10 mouse cellular contexts compared by ENCODE assay signal in genomic region chr16:24449806-24450205, GRCm38 (mm10). TPM values are rescaled to one million over a fixed set of nuclear protein-coding genes. Genes with fewer than 3 reads are reported as not detected.
DNase-seq lines count a peak whose midpoint lies in the region; ATAC-seq and TF ChIP-seq lines count a peak whose summit lies in the region.
"Had no signal": no experiment of that assay in that cellular context is flagged by ENCODE, and none has a peak within 500 bp of the region (broad histone marks: within the 10 kb centered on the region; RNA-seq: fewer than 3 reads in every experiment).

No protein-coding gene starts in this region.

- H3K27me3 ChIP-seq in heart, embryonic 16.5 days (ENCODE audit: control insufficient read depth, insufficient read depth, low read length) = no peaks in the 10 kb centered on the region
- H3K27me3 ChIP-seq in limb, embryonic 10.5 days (ENCODE audit: low read depth, poor library complexity, severe bottlenecking) = no peaks in the 10 kb centered on the region
- H3K27me3 ChIP-seq: embryonic facial prominence, embryonic 12.5 days had no signal

- in situ Hi-C loops in ES-E14 (cut with MboI; ENCODE audit: low sequenced_read_pairs in 2 of 2, unreplicated experiment in 2 of 2) = no loop called here

- no peaks in the 10 kb centered on the region for H3K36me3 ChIP-seq in ES-E14 (ENCODE audit: control insufficient read depth, insufficient read depth, low read length, poor library complexity, severe bottlenecking)
- no peaks in the 10 kb centered on the region for H3K36me3 ChIP-seq in heart, embryonic 16.5 days (ENCODE audit: control insufficient read depth, insufficient read depth)
- peaks cover 16% of the 10 kb centered on the region; the same call in 1 of the 2 replicates for H3K36me3 ChIP-seq in limb, embryonic 10.5 days
- H3K36me3 ChIP-seq: embryonic facial prominence, embryonic 12.5 days; G1E had no signal

- 38% methylated on average over 7 of the region's 8 CpGs for WGBS in heart, embryonic 16.5 days
- 11% methylated on average over 8 of the region's 8 CpGs for WGBS in limb, embryonic 10.5 days

- peak overlapping the region; percentile 37; the same call in 1 of the 2 replicates for H3K27ac ChIP-seq in ES-E14 (ENCODE audit: insufficient read depth, low read depth, low read length, poor library complexity, severe bottlenecking)
- H3K27ac ChIP-seq in heart, embryonic 16.5 days (ENCODE audit: low read length) = no peak overlapping the region
- H3K27ac ChIP-seq in limb, embryonic 10.5 days = peak overlapping the region; percentile 68; the same call in 1 of the 2 replicates
- H3K27ac ChIP-seq: embryonic facial prominence, embryonic 12.5 days had no signal

- DNase-seq in embryo, embryonic 11 days = peak; percentile 34
- no peak for DNase-seq in embryo, embryonic 10.5 days (ENCODE audit: low spot score)
- no peak for DNase-seq in ES-E14 (ENCODE audit: low read depth, low spot score)
- no peak for DNase-seq in limb, embryonic 10.5 days (ENCODE audit: low spot score)
- no peak for DNase-seq in spleen, adult 12 weeks (ENCODE audit: low spot score)
- no peak for DNase-seq in adrenal gland, adult 8-10 months

- peak overlapping the region; percentile 2; the same call in 1 of the 2 replicates for H3K4me2 ChIP-seq in heart, embryonic 16.5 days (ENCODE audit: low read depth, low read length)
- H3K4me2 ChIP-seq: embryonic facial prominence, embryonic 12.5 days had no signal

- H3K9me3 ChIP-seq in ES-E14 (ENCODE audit: control insufficient read depth, insufficient read depth, low read depth, low read length) = no peaks in the 10 kb centered on the region
- H3K9me3 ChIP-seq in heart, embryonic 16.5 days (replicated peaks; ENCODE audit: control insufficient read depth, low read length) = no peaks in the 10 kb centered on the region
- no peaks in the 10 kb centered on the region for H3K9me3 ChIP-seq in limb, embryonic 10.5 days (replicated peaks)
- H3K9me3 ChIP-seq: embryonic facial prominence, embryonic 12.5 days had no signal

- peak overlapping the region in 1 of 2 experiments; percentile 20; a peak in 1 of 4 replicates for H3K4me3 ChIP-seq in ES-E14 (ENCODE audit: insufficient read depth in 1 of 2, low read depth in 1 of 2, low read length in 2 of 2, poor library complexity in 1 of 2, severe bottlenecking in 1 of 2)
- no peak overlapping the region for H3K4me3 ChIP-seq in heart, embryonic 16.5 days (ENCODE audit: low read length)
- no peak overlapping the region for H3K4me3 ChIP-seq in limb, embryonic 10.5 days
- H3K4me3 ChIP-seq: embryonic facial prominence, embryonic 12.5 days had no signal

- peaks cover 22 to 26% of the 10 kb centered on the region in 2 experiments for H3K4me1 ChIP-seq in ES-E14 (ENCODE audit: control insufficient read depth in 2 of 2, insufficient read depth in 2 of 2, low read length in 2 of 2, poor library complexity in 1 of 2)
- peaks cover 65% of the 10 kb centered on the region for H3K4me1 ChIP-seq in heart, embryonic 16.5 days (ENCODE audit: control insufficient read depth, insufficient read depth, low read length)
- H3K4me1 ChIP-seq in limb, embryonic 10.5 days = peaks cover 55% of the 10 kb centered on the region

- ATAC-seq in heart, embryonic 16.5 days (replicated peaks; ENCODE audit: extremely low read depth, insufficient read depth, low FRiP score) = no peak
- no peak for ATAC-seq in megakaryocyte progenitor cell, adult 5-6 weeks (replicated peaks; ENCODE audit: poor library complexity)

- no peak overlapping the region for H3K9ac ChIP-seq in ES-E14 (ENCODE audit: insufficient read depth, low read depth, low read length, poor library complexity, severe bottlenecking)
- no peak overlapping the region for H3K9ac ChIP-seq in heart, embryonic 16.5 days (ENCODE audit: low read length)
- H3K9ac ChIP-seq: embryonic facial prominence, embryonic 12.5 days had no signal

TF ChIP-seq in ES-E14, 5 proteins besides CTCF, POLR2A, EP300 and RAD21:
- no peak for TF ChIP-seq ZC3H11A (IDR thresholded peaks at IDR 0.05; ENCODE audit: borderline replicate concordance, low read depth, low read length)
- TF ChIP-seq MAFK (IDR thresholded peaks at IDR 0.05; ENCODE audit: insufficient read depth, low read depth, low read length) = no peak
- no peak for TF ChIP-seq CHD2 (IDR thresholded peaks at IDR 0.05; ENCODE audit: low read depth, low read length)
- no peak for TF ChIP-seq ZNF384 (IDR thresholded peaks at IDR 0.05; ENCODE audit: low read depth, low read length)
- TF ChIP-seq HCFC1 (IDR thresholded peaks at IDR 0.05; ENCODE audit: borderline replicate concordance, insufficient read depth, low read length) = no peak

RNA-seq across cellular contexts. Expression of gene Lpp, which starts 56.5 kb away (rescaled TPM):
- 23.4 and 31.4 TPM in 2 replicates for total RNA-seq in ES-E14 (2012; rRNA removed)
- 42.6 and 46.2 TPM in 2 replicates for polyA plus RNA-seq in heart, embryonic 16.5 days (2015; fragmentation: Nextera tagmentation; extraction: Ambion mirVana)
- polyA plus RNA-seq in limb, embryonic 10.5 days (2016; fragmentation: Nextera tagmentation; extraction: Ambion mirVana) = 38.6 and 45.3 TPM in 2 replicates
- total RNA-seq in megakaryocyte progenitor cell, adult 5-6 weeks (2015) = 2.5 and 3.8 TPM in 2 replicates
- 1.2 and 1.3 TPM in 2 replicates for total RNA-seq in megakaryocyte progenitor cell, adult 5-6 weeks (2017)
- 10 to 100 TPM; 54.0 to 80.8 (median 65.0) TPM for total RNA-seq in adrenal gland, adult 8-10 months (2022)
- polyA plus RNA-seq: G1E had no signal
